Mouse (Mus musculus): ENCODE measurements around the gene Cped1. TPM values are rescaled to one million over a fixed set of nuclear protein-coding genes. Genes with fewer than 3 reads are reported as not detected.
"Not testable (repeated sequence)": the region's sequence is repeated elsewhere in the genome, so short reads cannot be mapped to it uniquely, and the experiment has no call there.

Cped1 gene
- polyA plus RNA-seq, 1 experiment: 0.79 TPM

DNA sequence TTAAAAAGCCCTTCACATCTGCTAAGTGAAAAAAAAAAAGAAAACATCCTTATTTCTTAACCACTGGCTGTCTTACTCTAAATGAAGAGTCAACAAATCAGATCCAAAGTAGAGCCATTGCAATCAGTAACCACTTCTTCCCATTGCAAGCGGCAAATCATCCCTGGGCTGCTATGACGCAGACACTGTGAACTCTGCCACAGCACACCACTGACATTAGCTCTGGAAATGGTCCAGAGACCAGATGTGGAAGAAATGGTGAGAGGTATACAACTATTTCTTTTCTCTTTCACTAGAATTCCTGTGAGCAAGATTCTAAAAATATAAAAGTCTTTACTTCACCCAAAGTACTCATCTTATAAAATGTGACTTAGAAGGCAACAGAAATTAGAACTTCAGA, 261.0 kb downstream of the Cped1 start:
- Histone ChIP-seq H3K27me3 (ENCODE audit: control insufficient read depth, insufficient read depth, insufficient read length) (no peaks in the 10 kb centered on the region), H3K4me3 (no peak overlapping the region), H3K4me2 (ENCODE audit: low read depth) (no peak overlapping the region), H3K79me2 (ENCODE audit: control insufficient read depth, insufficient read depth) (no peaks in the 10 kb centered on the region), H3K36me3 (ENCODE audit: control insufficient read depth, insufficient read depth) (no peaks in the 10 kb centered on the region), H3ac (ENCODE audit: control insufficient read depth, insufficient read length) (no peak overlapping the region)
- no peak for TF ChIP-seq TCF3 (IDR thresholded peaks at IDR 0.05; ENCODE audit: insufficient read length, low read depth)
- no peak for TF ChIP-seq E2F4 (IDR thresholded peaks at IDR 0.05; ENCODE audit: insufficient read depth)
- no peak for TF ChIP-seq POLR2A (IDR thresholded peaks at IDR 0.05; ENCODE audit: insufficient read length, low read depth)
- TF ChIP-seq MYOD1 (IDR thresholded peaks at IDR 0.05; ENCODE audit: control insufficient read depth in 1 of 3, insufficient read length in 2 of 3, low read depth in 2 of 3): no peak
- no peak for TF ChIP-seq POLR2AphosphoS2 (IDR thresholded peaks at IDR 0.05; ENCODE audit: insufficient read length, low read depth)
- no peak for TF ChIP-seq REST (IDR thresholded peaks at IDR 0.05; ENCODE audit: insufficient read depth, insufficient read length)
- TF ChIP-seq SRF (IDR thresholded peaks at IDR 0.05; ENCODE audit: control insufficient read depth, insufficient read length, low read depth): no peak
- TF ChIP-seq CEBPB (IDR thresholded peaks at IDR 0.05; ENCODE audit: insufficient read depth, poor library complexity, severe bottlenecking): no peak
- no peak for TF ChIP-seq MYOG (IDR thresholded peaks at IDR 0.05; ENCODE audit: control insufficient read depth in 1 of 3, insufficient read depth in 1 of 3, insufficient read length in 2 of 3, low read depth in 2 of 3)
- TF ChIP-seq USF1 (IDR thresholded peaks at IDR 0.05; ENCODE audit: low read depth): no peak
- no peak for TF ChIP-seq TCF12 (IDR thresholded peaks at IDR 0.05; ENCODE audit: insufficient read depth, poor library complexity, severe bottlenecking)
- TF ChIP-seq MAX (IDR thresholded peaks at IDR 0.05; ENCODE audit: low read depth): no peak

DNA sequence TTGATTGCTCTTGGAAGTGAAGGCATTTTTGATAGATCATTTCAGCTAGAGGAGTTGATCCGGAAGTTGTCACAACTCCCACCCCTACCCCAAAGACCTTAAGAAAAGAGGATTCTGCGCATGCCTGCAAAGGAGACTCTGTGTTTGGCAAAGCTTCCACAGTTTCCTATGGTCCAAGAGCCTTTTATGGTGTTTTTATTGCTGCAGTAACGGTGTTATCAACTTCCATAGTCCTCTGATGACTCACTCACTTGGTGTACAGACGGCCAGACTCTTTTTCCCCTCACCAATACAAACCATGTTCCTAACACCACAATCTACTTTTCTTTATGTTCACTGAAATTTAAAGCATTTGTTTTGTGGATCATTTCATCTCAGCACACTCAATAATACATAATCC, 273.1 kb downstream of the Cped1 start:
- Histone ChIP-seq H3K4me3 (no peak overlapping the region), H3K27me3 (ENCODE audit: control insufficient read depth, insufficient read depth, insufficient read length) (no peaks in the 10 kb centered on the region)

DNA sequence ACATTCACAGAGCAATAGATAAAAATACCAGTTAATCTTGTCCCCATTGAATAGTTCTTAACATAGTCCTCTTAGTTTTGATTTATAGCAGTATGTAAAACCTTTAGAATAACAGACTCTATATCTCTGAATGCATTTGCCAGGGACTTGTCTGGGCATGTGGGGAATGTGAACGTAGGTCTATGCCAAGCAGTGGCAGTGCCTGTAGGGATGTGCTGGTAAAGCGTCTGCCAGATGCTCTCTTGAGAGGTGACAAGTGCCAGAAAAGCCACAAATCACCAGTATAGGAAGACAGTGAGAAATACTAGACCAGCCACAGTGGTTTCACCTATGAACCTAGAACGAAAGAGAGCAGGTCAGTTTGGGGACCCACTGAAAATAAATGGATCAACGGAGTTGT, 276.8 kb downstream of the Cped1 start:
- TF ChIP-seq POLR2A (IDR thresholded peaks at IDR 0.05; ENCODE audit: insufficient read length, low read depth) (no peak), MAX (IDR thresholded peaks at IDR 0.05; ENCODE audit: low read depth) (no peak), TCF12 (IDR thresholded peaks at IDR 0.05; ENCODE audit: insufficient read depth, poor library complexity, severe bottlenecking) (no peak), SRF (IDR thresholded peaks at IDR 0.05; ENCODE audit: control insufficient read depth, insufficient read length, low read depth) (no peak), TCF3 (IDR thresholded peaks at IDR 0.05; ENCODE audit: insufficient read length, low read depth) (no peak), E2F4 (IDR thresholded peaks at IDR 0.05; ENCODE audit: insufficient read depth) (no peak), POLR2AphosphoS2 (IDR thresholded peaks at IDR 0.05; ENCODE audit: insufficient read length, low read depth) (no peak), USF1 (IDR thresholded peaks at IDR 0.05; ENCODE audit: low read depth) (no peak), CEBPB (IDR thresholded peaks at IDR 0.05; ENCODE audit: insufficient read depth, poor library complexity, severe bottlenecking) (no peak), MYOD1 (IDR thresholded peaks at IDR 0.05; ENCODE audit: control insufficient read depth in 1 of 3, insufficient read length in 2 of 3, low read depth in 2 of 3) (no peak), REST (IDR thresholded peaks at IDR 0.05; ENCODE audit: insufficient read depth, insufficient read length) (no peak), MYOG (IDR thresholded peaks at IDR 0.05; ENCODE audit: control insufficient read depth in 1 of 3, insufficient read depth in 1 of 3, insufficient read length in 2 of 3, low read depth in 2 of 3) (no peak)
- H3K4me2 ChIP-seq (ENCODE audit: low read depth): no peak overlapping the region

More for the DNA sequence above, 273.1 kb downstream of the Cped1 start:
- no peak overlapping the region for H3K4me2 ChIP-seq (ENCODE audit: low read depth)
- TF ChIP-seq REST (IDR thresholded peaks at IDR 0.05; ENCODE audit: insufficient read depth, insufficient read length): no peak
- no peak overlapping the region for H3ac ChIP-seq (ENCODE audit: control insufficient read depth, insufficient read length)
- no peaks in the 10 kb centered on the region for H3K79me2 ChIP-seq (ENCODE audit: control insufficient read depth, insufficient read depth)
- no peaks in the 10 kb centered on the region for H3K36me3 ChIP-seq (ENCODE audit: control insufficient read depth, insufficient read depth)

DNA sequence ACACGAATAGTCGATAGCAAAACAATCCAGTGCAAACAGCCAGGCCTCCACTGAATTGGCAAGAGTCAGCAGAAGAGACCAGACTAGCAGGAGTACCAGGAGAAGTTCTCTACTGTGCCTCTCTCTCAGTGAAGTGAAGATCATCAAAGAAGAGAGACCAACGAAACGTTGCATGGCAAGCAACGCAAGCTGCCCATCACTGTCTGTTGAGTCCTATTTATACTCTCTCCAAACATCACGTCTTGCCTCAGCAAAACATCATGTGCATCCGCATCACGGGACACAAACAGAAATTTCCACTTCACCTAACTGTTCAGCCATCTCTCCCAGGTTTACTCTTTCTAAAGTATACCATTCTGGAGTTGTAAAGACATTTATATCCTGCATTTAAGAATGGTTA, 278.4 kb downstream of the Cped1 start:
- not testable (repeated sequence) for H3K79me2 ChIP-seq (ENCODE audit: control insufficient read depth, insufficient read depth); H3ac ChIP-seq (ENCODE audit: control insufficient read depth, insufficient read length); H3K36me3 ChIP-seq (ENCODE audit: control insufficient read depth, insufficient read depth); H3K4me3 ChIP-seq; H3K27me3 ChIP-seq (ENCODE audit: control insufficient read depth, insufficient read depth, insufficient read length); H3K4me2 ChIP-seq (ENCODE audit: low read depth)

More for the DNA sequence above, 276.8 kb downstream of the Cped1 start:
- Histone ChIP-seq H3K27me3 (ENCODE audit: control insufficient read depth, insufficient read depth, insufficient read length) (no peaks in the 10 kb centered on the region), H3K36me3 (ENCODE audit: control insufficient read depth, insufficient read depth) (no peaks in the 10 kb centered on the region), H3K4me3 (no peak overlapping the region), H3K79me2 (ENCODE audit: control insufficient read depth, insufficient read depth) (no peaks in the 10 kb centered on the region), H3ac (ENCODE audit: control insufficient read depth, insufficient read length) (no peak overlapping the region)

DNA sequence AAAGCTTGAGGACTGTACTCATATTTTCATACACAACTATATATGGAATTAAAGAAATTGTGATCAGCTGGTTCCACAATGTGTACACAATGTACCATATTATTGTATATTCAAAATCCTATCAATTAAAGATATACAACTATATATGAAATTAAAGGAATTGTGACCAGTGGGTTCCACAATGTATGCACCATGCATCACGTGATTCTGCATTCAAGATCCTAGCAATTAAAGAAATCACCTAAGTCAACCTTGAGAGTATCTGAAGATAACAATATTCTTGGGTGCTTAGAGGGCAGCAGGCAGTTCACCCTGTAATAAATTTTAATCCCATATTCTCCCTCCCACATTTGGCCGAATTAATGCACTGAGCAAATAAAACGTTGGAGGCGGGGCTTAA, 280.3 kb downstream of the Cped1 start:
- Histone ChIP-seq H3K79me2 (ENCODE audit: control insufficient read depth, insufficient read depth) (no peaks in the 10 kb centered on the region), H3K36me3 (ENCODE audit: control insufficient read depth, insufficient read depth) (no peaks in the 10 kb centered on the region), H3K27me3 (ENCODE audit: control insufficient read depth, insufficient read depth, insufficient read length) (no peaks in the 10 kb centered on the region), H3K4me3 (no peak overlapping the region), H3ac (ENCODE audit: control insufficient read depth, insufficient read length) (no peak overlapping the region), H3K4me2 (ENCODE audit: low read depth) (no peak overlapping the region)
- TF ChIP-seq POLR2A (IDR thresholded peaks at IDR 0.05; ENCODE audit: insufficient read length, low read depth): no peak
- TF ChIP-seq MYOG (IDR thresholded peaks at IDR 0.05; ENCODE audit: control insufficient read depth in 1 of 3, insufficient read depth in 1 of 3, insufficient read length in 2 of 3, low read depth in 2 of 3): no peak
- no peak for TF ChIP-seq E2F4 (IDR thresholded peaks at IDR 0.05; ENCODE audit: insufficient read depth)
- TF ChIP-seq POLR2AphosphoS2 (IDR thresholded peaks at IDR 0.05; ENCODE audit: insufficient read length, low read depth): no peak
- TF ChIP-seq REST (IDR thresholded peaks at IDR 0.05; ENCODE audit: insufficient read depth, insufficient read length): no peak
- TF ChIP-seq SRF (IDR thresholded peaks at IDR 0.05; ENCODE audit: control insufficient read depth, insufficient read length, low read depth): no peak
- no peak for TF ChIP-seq MAX (IDR thresholded peaks at IDR 0.05; ENCODE audit: low read depth)
- TF ChIP-seq TCF12 (IDR thresholded peaks at IDR 0.05; ENCODE audit: insufficient read depth, poor library complexity, severe bottlenecking): no peak
- TF ChIP-seq MYOD1 (IDR thresholded peaks at IDR 0.05; ENCODE audit: control insufficient read depth in 1 of 3, insufficient read length in 2 of 3, low read depth in 2 of 3): no peak
- TF ChIP-seq TCF3 (IDR thresholded peaks at IDR 0.05; ENCODE audit: insufficient read length, low read depth): no peak
- no peak for TF ChIP-seq USF1 (IDR thresholded peaks at IDR 0.05; ENCODE audit: low read depth)
- no peak for TF ChIP-seq CEBPB (IDR thresholded peaks at IDR 0.05; ENCODE audit: insufficient read depth, poor library complexity, severe bottlenecking)
